Mouse (Mus musculus) heart, adult 2 months (tissue): Measurements from ENCODE around the gene Gtf2f1.

Experiments
- CTCF ChIP-seq: fragments of 200-600 bp; IDR thresholded peaks from 2 replicates; pipeline ENCODE4 v1.8.1; 2022; ENCODE audit warnings: antibody characterized with exemption, mild to moderate bottlenecking, moderate library complexity
- EP300 ChIP-seq: fragments of 200-500 bp; IDR thresholded peaks from 2 replicates; pipeline ENCODE4 v1.6.1; 2011; ENCODE audit warnings: low read depth, low read length, control low read depth; ENCODE audit not compliant: insufficient read depth
- POLR2A ChIP-seq: fragments of 200-500 bp; IDR thresholded peaks from 2 replicates; pipeline ENCODE4 v1.6.1; 2011; ENCODE audit warnings: mild to moderate bottlenecking, low read depth, low read length, control low read depth; ENCODE audit not compliant: insufficient read depth

- TF ChIP-seq CTCF: no peak
- no peak for TF ChIP-seq POLR2A
- no peak for TF ChIP-seq EP300
These were observed 52.4 kb downstream of the Gtf2f1 start for GRCm38 (mm10) chr17:56958667-56959066.
